Mouse (Mus musculus): ENCODE data around the gene Fam185a. TPM values are rescaled to one million over a fixed set of nuclear protein-coding genes. Genes with fewer than 3 reads are reported as not detected.

The Fam185a gene
- polyA plus RNA-seq, 1 experiment = 21.4 TPM

- Histone ChIP-seq H3K36me3 (ENCODE audit: control insufficient read depth, insufficient read depth, low read length, poor library complexity, severe bottlenecking) (no peaks in the 10 kb centered on the region; the same call in none of the 2 replicates), H3K27me3 (ENCODE audit: control insufficient read depth, insufficient read depth, low read length, poor library complexity, severe bottlenecking) (no peaks in the 10 kb centered on the region), H3K9me3 (replicated peaks; ENCODE audit: control insufficient read depth, insufficient read depth, low read length, poor library complexity, severe bottlenecking) (no peaks in the 10 kb centered on the region), H3K27ac (ENCODE audit: insufficient read depth, low read length) (no peak overlapping the region), H3K4me3 (ENCODE audit: low read depth, low read length) (no peak overlapping the region), H3K4me1 (ENCODE audit: control insufficient read depth, insufficient read depth, low read length) (no peaks in the 10 kb centered on the region), H3K9ac (ENCODE audit: low read depth, poor library complexity, severe bottlenecking) (no peak overlapping the region)
- TF ChIP-seq POLR2A (IDR thresholded peaks at IDR 0.05; ENCODE audit: insufficient read depth, low read length) (no peak), EP300 (IDR thresholded peaks at IDR 0.05; ENCODE audit: insufficient read depth, low read depth, low read length) (no peak), CTCF (IDR thresholded peaks at IDR 0.05; ENCODE audit: low read depth, low read length) (no peak)
Observed at GRCm38 (mm10) chr5:21478428-21478827, 53.7 kb downstream of the Fam185a start.

- Histone ChIP-seq H3K4me1 (ENCODE audit: control insufficient read depth, insufficient read depth, low read length) (no peaks in the 10 kb centered on the region), H3K9ac (ENCODE audit: low read depth, poor library complexity, severe bottlenecking) (no peak overlapping the region), H3K27me3 (ENCODE audit: control insufficient read depth, insufficient read depth, low read length, poor library complexity, severe bottlenecking) (no peaks in the 10 kb centered on the region), H3K4me3 (ENCODE audit: low read depth, low read length) (no peak overlapping the region), H3K27ac (ENCODE audit: insufficient read depth, low read length) (no peak overlapping the region), H3K36me3 (ENCODE audit: control insufficient read depth, insufficient read depth, low read length, poor library complexity, severe bottlenecking) (no peaks in the 10 kb centered on the region; the same call in none of the 2 replicates), H3K9me3 (replicated peaks; ENCODE audit: control insufficient read depth, insufficient read depth, low read length, poor library complexity, severe bottlenecking) (no peaks in the 10 kb centered on the region)
- TF ChIP-seq EP300 (IDR thresholded peaks at IDR 0.05; ENCODE audit: insufficient read depth, low read depth, low read length) (no peak), POLR2A (IDR thresholded peaks at IDR 0.05; ENCODE audit: insufficient read depth, low read length) (no peak), CTCF (IDR thresholded peaks at IDR 0.05; ENCODE audit: low read depth, low read length) (no peak)
Observed at GRCm38 (mm10) chr5:21479746-21480145, 55.0 kb downstream of the Fam185a start.

GRCm38 (mm10) chr5:21481521-21481920 is 56.8 kb downstream of the Fam185a start:
- no peaks in the 10 kb centered on the region for H3K9me3 ChIP-seq (replicated peaks; ENCODE audit: control insufficient read depth, insufficient read depth, low read length, poor library complexity, severe bottlenecking)
- no peak overlapping the region for H3K9ac ChIP-seq (ENCODE audit: low read depth, poor library complexity, severe bottlenecking)
- H3K4me1 ChIP-seq (ENCODE audit: control insufficient read depth, insufficient read depth, low read length) = no peaks in the 10 kb centered on the region
- H3K4me3 ChIP-seq (ENCODE audit: low read depth, low read length) = no peak overlapping the region
- no peaks in the 10 kb centered on the region for H3K27me3 ChIP-seq (ENCODE audit: control insufficient read depth, insufficient read depth, low read length, poor library complexity, severe bottlenecking)
- H3K27ac ChIP-seq (ENCODE audit: insufficient read depth, low read length) = no peak overlapping the region
- no peak for TF ChIP-seq EP300 (IDR thresholded peaks at IDR 0.05; ENCODE audit: insufficient read depth, low read depth, low read length)
- no peak for TF ChIP-seq POLR2A (IDR thresholded peaks at IDR 0.05; ENCODE audit: insufficient read depth, low read length)
- TF ChIP-seq CTCF (IDR thresholded peaks at IDR 0.05; ENCODE audit: low read depth, low read length) = no peak
- no peaks in the 10 kb centered on the region; the same call in none of the 2 replicates for H3K36me3 ChIP-seq (ENCODE audit: control insufficient read depth, insufficient read depth, low read length, poor library complexity, severe bottlenecking)

GRCm38 (mm10) chr5:21482446-21483222 is 57.9 kb downstream of the Fam185a start:
- no peak for TF ChIP-seq POLR2A (IDR thresholded peaks at IDR 0.05; ENCODE audit: insufficient read depth, low read length)
- no peak for TF ChIP-seq EP300 (IDR thresholded peaks at IDR 0.05; ENCODE audit: insufficient read depth, low read depth, low read length)
- no peak for TF ChIP-seq CTCF (IDR thresholded peaks at IDR 0.05; ENCODE audit: low read depth, low read length)
- Histone ChIP-seq H3K9me3 (replicated peaks; ENCODE audit: control insufficient read depth, insufficient read depth, low read length, poor library complexity, severe bottlenecking) (no peaks in the 10 kb centered on the region), H3K36me3 (ENCODE audit: control insufficient read depth, insufficient read depth, low read length, poor library complexity, severe bottlenecking) (no peaks in the 10 kb centered on the region; the same call in none of the 2 replicates), H3K4me1 (ENCODE audit: control insufficient read depth, insufficient read depth, low read length) (no peaks in the 10 kb centered on the region), H3K4me3 (ENCODE audit: low read depth, low read length) (no peak overlapping the region), H3K27me3 (ENCODE audit: control insufficient read depth, insufficient read depth, low read length, poor library complexity, severe bottlenecking) (no peaks in the 10 kb centered on the region), H3K27ac (ENCODE audit: insufficient read depth, low read length) (no peak overlapping the region), H3K9ac (ENCODE audit: low read depth, poor library complexity, severe bottlenecking) (no peak overlapping the region)

GRCm38 (mm10) chr5:21483275-21483674 is 58.5 kb downstream of the Fam185a start:
- TF ChIP-seq POLR2A (IDR thresholded peaks at IDR 0.05; ENCODE audit: insufficient read depth, low read length) = no peak
- TF ChIP-seq EP300 (IDR thresholded peaks at IDR 0.05; ENCODE audit: insufficient read depth, low read depth, low read length) = no peak
- no peak for TF ChIP-seq CTCF (IDR thresholded peaks at IDR 0.05; ENCODE audit: low read depth, low read length)
- no peaks in the 10 kb centered on the region for H3K9me3 ChIP-seq (replicated peaks; ENCODE audit: control insufficient read depth, insufficient read depth, low read length, poor library complexity, severe bottlenecking)
- no peaks in the 10 kb centered on the region; the same call in none of the 2 replicates for H3K36me3 ChIP-seq (ENCODE audit: control insufficient read depth, insufficient read depth, low read length, poor library complexity, severe bottlenecking)
- no peak overlapping the region for H3K9ac ChIP-seq (ENCODE audit: low read depth, poor library complexity, severe bottlenecking)
- no peak overlapping the region for H3K4me3 ChIP-seq (ENCODE audit: low read depth, low read length)
- H3K27me3 ChIP-seq (ENCODE audit: control insufficient read depth, insufficient read depth, low read length, poor library complexity, severe bottlenecking) = no peaks in the 10 kb centered on the region
- no peaks in the 10 kb centered on the region for H3K4me1 ChIP-seq (ENCODE audit: control insufficient read depth, insufficient read depth, low read length)
- no peak overlapping the region for H3K27ac ChIP-seq (ENCODE audit: insufficient read depth, low read length)

GRCm38 (mm10) chr5:21485197-21485829 is 60.6 kb downstream of the Fam185a start:
- Histone ChIP-seq H3K9ac (ENCODE audit: low read depth, poor library complexity, severe bottlenecking) (no peak overlapping the region), H3K36me3 (ENCODE audit: control insufficient read depth, insufficient read depth, low read length, poor library complexity, severe bottlenecking) (no peaks in the 10 kb centered on the region; the same call in none of the 2 replicates), H3K4me1 (ENCODE audit: control insufficient read depth, insufficient read depth, low read length) (no peaks in the 10 kb centered on the region), H3K27me3 (ENCODE audit: control insufficient read depth, insufficient read depth, low read length, poor library complexity, severe bottlenecking) (no peaks in the 10 kb centered on the region), H3K4me3 (ENCODE audit: low read depth, low read length) (no peak overlapping the region), H3K27ac (ENCODE audit: insufficient read depth, low read length) (no peak overlapping the region), H3K9me3 (replicated peaks; ENCODE audit: control insufficient read depth, insufficient read depth, low read length, poor library complexity, severe bottlenecking) (no peaks in the 10 kb centered on the region)
- TF ChIP-seq POLR2A (IDR thresholded peaks at IDR 0.05; ENCODE audit: insufficient read depth, low read length) (no peak), CTCF (IDR thresholded peaks at IDR 0.05; ENCODE audit: low read depth, low read length) (no peak), EP300 (IDR thresholded peaks at IDR 0.05; ENCODE audit: insufficient read depth, low read depth, low read length) (no peak)
